Comparison of ENCODE assay signal across 18 mouse cellular contexts in genomic region chr17:45802439-45802838, GRCm38 (mm10).
"Had no signal": no experiment of that assay in that cellular context is flagged by ENCODE, and none has a peak within 500 bp of the region (broad histone marks: within the 10 kb centered on the region; RNA-seq: fewer than 3 reads in every experiment).

No protein-coding gene starts in this region.

- H3K36me3 ChIP-seq: limb, embryonic 12.5 days; liver, embryonic 13.5 days; lung, embryonic 15.5 days; midbrain, embryonic 15.5 days; neural tube, embryonic 12.5 days; stomach, embryonic 15.5 days had no signal

- DNase-seq: kidney, postnatal 10 days; liver; liver, embryonic 13.5 days; liver, postnatal 0 days; lung, postnatal 14 days; right cerebral cortex, postnatal 4 days; spleen, adult 18-20 months; thymus, adult 2 months; thymus, postnatal 36 days had no signal

- ATAC-seq: liver, postnatal 0 days; midbrain, embryonic 15.5 days had no signal

- H3K4me3 ChIP-seq: left cerebral cortex, adult 2 months; limb, embryonic 12.5 days; liver, embryonic 13.5 days; lung, embryonic 15.5 days; megakaryocyte, embryonic 14.5 days; midbrain, embryonic 15.5 days; neural tube, embryonic 12.5 days; stomach, embryonic 15.5 days had no signal

- H3K9me3 ChIP-seq: liver, embryonic 13.5 days; lung, embryonic 15.5 days; midbrain, embryonic 15.5 days; stomach, embryonic 15.5 days had no signal

- H3K9ac ChIP-seq: limb, embryonic 12.5 days; liver, embryonic 13.5 days; liver, postnatal 0 days; lung, embryonic 15.5 days; midbrain, embryonic 15.5 days; neural tube, embryonic 12.5 days; stomach, embryonic 15.5 days had no signal

- H3K27ac ChIP-seq: left cerebral cortex, adult 2 months; limb, embryonic 12.5 days; liver, embryonic 13.5 days; lung, embryonic 15.5 days; macrophage; midbrain, embryonic 15.5 days; neural tube, embryonic 12.5 days; stomach, embryonic 15.5 days had no signal

- H3K4me2 ChIP-seq: limb, embryonic 12.5 days; liver, embryonic 13.5 days; lung, embryonic 15.5 days; midbrain, embryonic 11.5 days; midbrain, embryonic 15.5 days; neural tube, embryonic 12.5 days; stomach, embryonic 15.5 days had no signal
